Mouse (Mus musculus) induced T-regulatory cell, adult 2 months (primary cell): ENCODE results near the gene Stard9.

Experiments used
- DNase-seq: peaks from one replicate; pipeline ENCODE4 v3.0.0-alpha.2; 2012; ENCODE audit warnings: low read depth

Stard9 gene

GRCm38 (mm10) chr2:120729775-120730585 is 101.1 kb downstream of the Stard9 start:
- peak; percentile 22 for DNase-seq

- DNase-seq, result peak; percentile 49
These were observed 101.8 kb downstream of the Stard9 start for GRCm38 (mm10) chr2:120730639-120731166.

GRCm38 (mm10) chr2:120731167-120731862 is 102.4 kb downstream of the Stard9 start:
- DNase-seq, result peak; percentile 95

GRCm38 (mm10) chr2:120731877-120732530 is 103.1 kb downstream of the Stard9 start:
- no peak for DNase-seq

- no peak for DNase-seq
These were observed 116.6 kb downstream of the Stard9 start for GRCm38 (mm10) chr2:120745496-120745895.

- DNase-seq, result no peak
These were observed 119.1 kb downstream of the Stard9 start for GRCm38 (mm10) chr2:120748041-120748440.

- no peak for DNase-seq
These were observed 133.0 kb downstream of the Stard9 start for GRCm38 (mm10) chr2:120761922-120762321.

GRCm38 (mm10) chr2:120770265-120770935 is 141.5 kb downstream of the Stard9 start:
- DNase-seq, result no peak
